Mouse (Mus musculus): ENCODE measurements around the gene Tiam2. TPM values are rescaled to one million over a fixed set of nuclear protein-coding genes. Genes with fewer than 3 reads are reported as not detected.
A peak's percentile ranks its signal among the peaks of the same experiment; 100 is the strongest.

Tiam2 gene
- polyA plus RNA-seq, 1 experiment from 2014 or later, result 4.7 TPM

GRCm38 (mm10) chr17:3557331-3558311 lies 231.2 kb downstream of the Tiam2 start, which contains the start of gene Tfb1m:
Gene Tfb1m (minus strand): TSS chr17:3557781.
- Histone ChIP-seq H3K9ac (ENCODE audit: low read length) (peak within 1 kb of the TSS; percentile 76), H3K36me3 (ENCODE audit: control insufficient read depth, insufficient read depth, low read length) (no peaks in the 10 kb centered on the region), H3K27me3 (ENCODE audit: control insufficient read depth, insufficient read depth, low read length) (no peaks in the 10 kb centered on the region), H3K4me2 (ENCODE audit: low read depth, low read length) (peak within 1 kb of the TSS; percentile 58), H3K27ac (ENCODE audit: low read length) (peak within 1 kb of the TSS; percentile 91), H3K4me1 (ENCODE audit: control insufficient read depth, insufficient read depth, low read length) (no peaks in the 10 kb centered on the region), H3K4me3 (replicated peaks; ENCODE audit: low read length) (peak within 1 kb of the TSS; percentile 71), H3K9me3 (replicated peaks; ENCODE audit: control insufficient read depth, low read length) (no peaks in the 10 kb centered on the region)
- WGBS, result under 1% methylated on average over 60 of the region's 60 CpGs
- ATAC-seq (ENCODE audit: insufficient read depth, low FRiP score), result peak; percentile 99

GRCm38 (mm10) chr17:3558356-3558870 lies 232.0 kb downstream of the Tiam2 start:
- Histone ChIP-seq H3K4me1 (ENCODE audit: control insufficient read depth, insufficient read depth, low read length) (no peaks in the 10 kb centered on the region), H3K27ac (ENCODE audit: low read length) (peak overlapping the region; percentile 64), H3K27me3 (ENCODE audit: control insufficient read depth, insufficient read depth, low read length) (no peaks in the 10 kb centered on the region), H3K9ac (ENCODE audit: low read length) (peak overlapping the region; percentile 33; the same call in 1 of the 2 replicates), H3K9me3 (replicated peaks; ENCODE audit: control insufficient read depth, low read length) (no peaks in the 10 kb centered on the region), H3K4me3 (replicated peaks; ENCODE audit: low read length) (peak overlapping the region; percentile 71), H3K36me3 (ENCODE audit: control insufficient read depth, insufficient read depth, low read length) (no peaks in the 10 kb centered on the region), H3K4me2 (ENCODE audit: low read depth, low read length) (peak overlapping the region; percentile 46)
- ATAC-seq (ENCODE audit: insufficient read depth, low FRiP score), result no peak
- WGBS, result 71% methylated on average over 9 of the region's 9 CpGs

- no peak overlapping the region for H3K9ac ChIP-seq (ENCODE audit: low read length)
- H3K27ac ChIP-seq (ENCODE audit: low read length), result no peak overlapping the region
- H3K9me3 ChIP-seq (replicated peaks; ENCODE audit: control insufficient read depth, low read length), result no peaks in the 10 kb centered on the region
- H3K4me3 ChIP-seq (replicated peaks; ENCODE audit: low read length), result no peak overlapping the region
- 75% methylated on average over 3 of the region's 3 CpGs for WGBS
- H3K4me1 ChIP-seq (ENCODE audit: control insufficient read depth, insufficient read depth, low read length), result no peaks in the 10 kb centered on the region
- H3K27me3 ChIP-seq (ENCODE audit: control insufficient read depth, insufficient read depth, low read length), result no peaks in the 10 kb centered on the region
- H3K4me2 ChIP-seq (ENCODE audit: low read depth, low read length), result no peak overlapping the region
- ATAC-seq (ENCODE audit: insufficient read depth, low FRiP score), result no peak
- H3K36me3 ChIP-seq (ENCODE audit: control insufficient read depth, insufficient read depth, low read length), result no peaks in the 10 kb centered on the region
These were observed 234.2 kb downstream of the Tiam2 start for GRCm38 (mm10) chr17:3560534-3560933.

- Histone ChIP-seq H3K9me3 (replicated peaks; ENCODE audit: control insufficient read depth, low read length) (no peaks in the 10 kb centered on the region), H3K9ac (ENCODE audit: low read length) (no peak overlapping the region), H3K27ac (ENCODE audit: low read length) (no peak overlapping the region), H3K4me3 (replicated peaks; ENCODE audit: low read length) (no peak overlapping the region), H3K36me3 (ENCODE audit: control insufficient read depth, insufficient read depth, low read length) (no peaks in the 10 kb centered on the region), H3K27me3 (ENCODE audit: control insufficient read depth, insufficient read depth, low read length) (no peaks in the 10 kb centered on the region), H3K4me2 (ENCODE audit: low read depth, low read length) (no peak overlapping the region), H3K4me1 (ENCODE audit: control insufficient read depth, insufficient read depth, low read length) (no peaks in the 10 kb centered on the region)
- WGBS, result 44% methylated on average over 8 of the region's 8 CpGs
- no peak for ATAC-seq (ENCODE audit: insufficient read depth, low FRiP score)
These were observed 236.0 kb downstream of the Tiam2 start for GRCm38 (mm10) chr17:3562405-3562804.

- no peaks in the 10 kb centered on the region for H3K27me3 ChIP-seq (ENCODE audit: control insufficient read depth, insufficient read depth, low read length)
- H3K4me3 ChIP-seq (replicated peaks; ENCODE audit: low read length), result 0 out of 2 replicates have a peak overlapping the region, but pooled peaks have one; percentile 9
- H3K9ac ChIP-seq (ENCODE audit: low read length), result peak overlapping the region; percentile 56; the same call in 1 of the 2 replicates
- no peaks in the 10 kb centered on the region for H3K36me3 ChIP-seq (ENCODE audit: control insufficient read depth, insufficient read depth, low read length)
- H3K9me3 ChIP-seq (replicated peaks; ENCODE audit: control insufficient read depth, low read length), result no peaks in the 10 kb centered on the region
- ATAC-seq (ENCODE audit: insufficient read depth, low FRiP score), result no peak
- no peak overlapping the region for H3K27ac ChIP-seq (ENCODE audit: low read length)
- 1% methylated on average over 12 of the region's 12 CpGs for WGBS
- 0 out of 2 replicates have a peak, but pooled peaks cover 2% of the 10 kb centered on the region for H3K4me1 ChIP-seq (ENCODE audit: control insufficient read depth, insufficient read depth, low read length)
- H3K4me2 ChIP-seq (ENCODE audit: low read depth, low read length), result peak overlapping the region; percentile 36
These were observed 244.5 kb downstream of the Tiam2 start for GRCm38 (mm10) chr17:3570876-3571275.

Other genes starting within 250 kb of the Tiam2 start
- 15.7 and 16.4 TPM in 2 replicates for gene Scaf8, start 211.6 kb upstream of the Tiam2 start, polyA plus RNA-seq (2015; fragmentation: Nextera tagmentation; extraction: Ambion mirVana)
- gene Cldn20, start 206.0 kb downstream of the Tiam2 start, polyA plus RNA-seq (2015; fragmentation: Nextera tagmentation; extraction: Ambion mirVana), result not detected in 2 replicates
- 14.2 TPM in 2 replicates for gene Tfb1m, start 231.2 kb downstream of the Tiam2 start, polyA plus RNA-seq (2015; fragmentation: Nextera tagmentation; extraction: Ambion mirVana)

Measured in stomach, embryonic 16.5 days (tissue).